Mouse (Mus musculus) small intestine, adult 2 months (tissue): ENCODE measurements around the gene Ppp2r3c. TPM values are rescaled to one million over a fixed set of nuclear protein-coding genes. Genes with fewer than 3 reads are reported as not detected.
"Not testable (repeated sequence)": the region's sequence is repeated elsewhere in the genome, so short reads cannot be mapped to it uniquely, and the experiment has no call there.

Source experiments
- H3K27ac ChIP-seq: fragments of 200-500 bp; 2 replicates; pipeline ENCODE4 v1.5.1; 2012; ENCODE audit warnings: low read depth, low read length, control low read depth, inconsistent platforms; ENCODE audit not compliant: insufficient read depth
- H3K27me3 ChIP-seq: fragments of 200-500 bp; 2 replicates; pipeline ENCODE4 v1.6.1; 2012; ENCODE audit warnings: mild to moderate bottlenecking, moderate library complexity, low read length, inconsistent platforms; ENCODE audit not compliant: control insufficient read depth, insufficient read depth
- H3K36me3 ChIP-seq: fragments of 200-500 bp; 2 replicates; pipeline ENCODE4 v1.6.1; 2012; ENCODE audit warnings: mild to moderate bottlenecking, low read length, control low read depth, inconsistent platforms; ENCODE audit not compliant: control insufficient read depth, insufficient read depth
- H3K4me1 ChIP-seq: fragments of 200-500 bp; 2 replicates; pipeline ENCODE4 v1.6.1; 2012; ENCODE audit warnings: low read length, inconsistent platforms, mixed read lengths; ENCODE audit not compliant: control insufficient read depth, insufficient read depth, insufficient read length
- H3K4me3 ChIP-seq: fragments of 200-500 bp; 2 replicates; pipeline ENCODE4 v1.5.1; 2012; ENCODE audit warnings: low read depth, mild to moderate bottlenecking, control low read depth, inconsistent platforms, low read length, moderate library complexity
- CTCF ChIP-seq: fragments of 200-500 bp; IDR thresholded peaks from 2 replicates; pipeline ENCODE4 v1.5.1; 2012; ENCODE audit warnings: low read depth, mild to moderate bottlenecking, control low read depth, inconsistent platforms, low read length, moderate library complexity, mixed read lengths; ENCODE audit not compliant: insufficient replicate concordance, insufficient read length; ENCODE audit errors: extremely low read depth
- POLR2A ChIP-seq: fragments of 200-500 bp; IDR thresholded peaks from 2 replicates; pipeline ENCODE4 v1.6.1; 2012; ENCODE audit warnings: low read depth, mild to moderate bottlenecking, control low read depth, inconsistent platforms, low read length, moderate library complexity
- WGBS: fragments of 180-500 bp; shearing (Covaris S2); methylation state at CpG from one replicate; pipeline ENCODE4 v1.1.7; 2018; 5-methylcytosine and 5-hydroxymethylcytosine counted together
- polyA plus RNA-seq: library from polyadenylated mRNA; depleted of rRNA; stranded (reverse); fragments of >200 nt; gene quantifications from 2 replicates; pipeline ENCODE4 v1.2.3, GENCODE M21; 2012; rRNA removed

The Ppp2r3c gene
- polyA plus RNA-seq: 0.33 and 0.62 TPM in 2 replicates

- under 1% methylated on average over 55 of the region's 55 CpGs for WGBS
Measured at GRCm38 (mm10) chr12:55302485-55303441, at the start of gene Ppp2r3c. Ppp2r3c (minus strand) TSS chr12:55302998.

DNA sequence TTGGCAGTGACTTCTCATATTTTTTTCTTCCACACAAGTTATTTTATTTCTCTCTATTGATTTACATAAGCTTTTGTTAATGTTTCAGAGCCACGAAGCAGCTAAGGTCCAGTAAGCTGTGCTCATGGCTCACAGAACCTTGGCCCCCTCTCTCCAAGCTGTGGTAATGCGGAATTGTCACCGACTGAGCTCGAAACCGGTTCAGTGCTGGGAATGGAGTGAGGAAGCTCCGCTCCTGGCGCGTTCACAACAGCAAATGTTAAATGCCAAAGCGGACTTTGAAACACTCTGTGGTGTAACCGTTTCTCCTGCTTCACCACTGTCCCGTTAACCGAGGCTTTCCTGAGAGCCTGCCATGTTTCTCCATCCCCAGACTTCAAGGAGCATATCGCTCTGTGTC, 41.8 kb upstream of the Ppp2r3c start:
- 78% methylated on average over 13 of the region's 13 CpGs for WGBS
- H3K27ac ChIP-seq: no peak overlapping the region
- H3K4me1 ChIP-seq: no peaks in the 10 kb centered on the region

More at GRCm38 (mm10) chr12:55302485-55303441, at the start of gene Ppp2r3c:
- Histone ChIP-seq H3K27ac (peak within 1 kb of the TSS; percentile 90), H3K4me3 (peak within 1 kb of the TSS; percentile 66), H3K4me1 (peaks cover 3% of the 10 kb centered on the region; the same call in 1 of the 2 replicates), H3K27me3 (no peaks in the 10 kb centered on the region), H3K36me3 (peaks cover 10% of the 10 kb centered on the region)
- TF ChIP-seq CTCF (no peak; the same call in 1 of the 2 replicates), POLR2A (peak; percentile 74)

GRCm38 (mm10) chr12:55343998-55344397, 41.2 kb upstream of the Ppp2r3c start:
- Histone ChIP-seq H3K36me3 (no peaks in the 10 kb centered on the region), H3K27ac (no peak overlapping the region), H3K4me3 (no peak overlapping the region), H3K27me3 (no peaks in the 10 kb centered on the region), H3K4me1 (no peaks in the 10 kb centered on the region)
- 90% methylated on average over 11 of the region's 11 CpGs for WGBS
- TF ChIP-seq POLR2A (no peak), CTCF (no peak)

More for the DNA sequence above, 41.8 kb upstream of the Ppp2r3c start:
- peak; percentile 16; the same call in 1 of the 2 replicates for TF ChIP-seq CTCF
- no peak for TF ChIP-seq POLR2A
- Histone ChIP-seq H3K27me3 (no peaks in the 10 kb centered on the region), H3K36me3 (no peaks in the 10 kb centered on the region), H3K4me3 (no peak overlapping the region)

DNA sequence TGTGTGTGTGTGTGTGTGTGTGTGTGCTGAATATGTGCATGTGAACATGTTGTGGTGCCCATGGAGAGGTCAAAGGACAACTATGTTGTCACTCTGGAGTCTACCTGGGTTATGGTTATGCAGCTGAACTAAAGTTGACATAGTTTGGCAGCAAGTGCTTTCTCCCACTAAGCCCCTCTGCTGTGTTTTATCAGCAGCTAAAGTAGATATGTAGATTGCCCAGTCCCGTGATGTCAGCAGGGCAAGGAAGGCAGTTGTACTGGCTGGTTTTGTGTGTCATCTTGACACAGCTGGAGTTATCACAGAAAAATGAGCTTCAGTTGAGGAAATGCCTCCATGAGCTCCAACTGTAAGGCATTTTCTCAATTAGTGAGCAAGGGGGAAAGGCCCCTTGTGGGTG, 40.2 kb upstream of the Ppp2r3c start:
- not testable (repeated sequence) for H3K27me3 ChIP-seq, H3K4me1 ChIP-seq, H3K27ac ChIP-seq, H3K4me3 ChIP-seq, H3K36me3 ChIP-seq
- 53% methylated on average over 1 of the region's 1 CpGs for WGBS

DNA sequence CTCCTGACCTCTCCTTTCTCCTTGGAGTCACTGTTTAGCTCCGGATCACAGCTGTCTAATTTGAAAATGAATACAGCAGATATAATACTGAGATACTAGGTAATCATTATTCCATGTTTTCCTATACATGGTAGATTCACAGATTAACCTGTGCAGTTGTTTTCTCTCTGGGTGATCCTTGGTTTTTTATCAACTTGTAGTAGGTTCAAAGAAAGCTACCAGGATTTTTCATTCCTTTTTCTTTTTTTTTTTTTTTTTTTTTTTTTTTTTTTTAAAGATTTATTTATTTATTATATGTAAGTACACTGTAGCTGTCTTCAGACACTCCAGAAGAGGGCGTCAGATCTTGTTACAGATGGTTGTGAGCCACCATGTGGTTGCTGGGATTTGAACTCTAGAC, 35.7 kb upstream of the Ppp2r3c start:
- H3K4me3 ChIP-seq, H3K27me3 ChIP-seq, H3K4me1 ChIP-seq, H3K36me3 ChIP-seq, H3K27ac ChIP-seq: not testable (repeated sequence)
- WGBS: 81% methylated on average over 1 of the region's 2 CpGs

GRCm38 (mm10) chr12:55333662-55334061, 30.9 kb upstream of the Ppp2r3c start:
- no peak overlapping the region for H3K4me3 ChIP-seq
- H3K4me1 ChIP-seq: no peaks in the 10 kb centered on the region
- 86% methylated on average over 7 of the region's 7 CpGs for WGBS
- TF ChIP-seq POLR2A (no peak), CTCF (no peak)
- peaks cover 2% of the 10 kb centered on the region for H3K36me3 ChIP-seq
- no peak overlapping the region for H3K27ac ChIP-seq
- no peaks in the 10 kb centered on the region for H3K27me3 ChIP-seq

DNA sequence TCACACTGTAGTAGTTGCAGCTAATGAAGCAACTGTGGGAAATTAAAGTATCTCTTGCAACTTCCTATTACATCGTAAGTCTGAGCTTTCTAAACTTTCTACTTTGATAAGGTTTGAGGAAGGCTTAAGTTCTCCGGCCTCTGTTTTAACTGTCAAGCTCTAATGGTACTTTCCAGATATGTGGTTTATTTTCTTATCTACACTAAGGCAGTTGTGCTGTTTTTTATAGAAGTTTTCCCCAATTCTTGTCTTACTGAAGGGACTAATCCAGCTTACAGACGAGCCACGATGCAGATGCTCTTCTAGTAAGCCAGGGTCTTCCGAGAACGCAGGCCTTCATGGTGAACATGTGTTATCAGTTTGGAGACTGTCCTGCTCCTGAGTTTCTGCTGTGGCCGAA, 26.6 kb upstream of the Ppp2r3c start:
- 91% methylated on average over 7 of the region's 7 CpGs for WGBS
- Histone ChIP-seq H3K36me3 (no peaks in the 10 kb centered on the region; the same call in none of the 2 replicates), H3K4me1 (no peaks in the 10 kb centered on the region), H3K27me3 (no peaks in the 10 kb centered on the region), H3K27ac (no peak overlapping the region), H3K4me3 (no peak overlapping the region)
- no peak for TF ChIP-seq POLR2A
- TF ChIP-seq CTCF: no peak
